Mouse (Mus musculus) olfactory bulb, adult 2 months (tissue): ENCODE results near the gene Gm28308.

Experiments used
- CTCF ChIP-seq: fragments of 200-500 bp; IDR thresholded peaks from 2 replicates; pipeline ENCODE4 v1.5.1; 2012; ENCODE audit warnings: low read depth, mild to moderate bottlenecking, low read length, moderate library complexity; ENCODE audit not compliant: insufficient read depth
- POLR2A ChIP-seq: fragments of 200-500 bp; IDR thresholded peaks from 2 replicates; pipeline ENCODE4 v1.6.1; 2012; ENCODE audit warnings: mild to moderate bottlenecking, low read depth, low read length, moderate library complexity; ENCODE audit not compliant: insufficient read depth

GRCm38 (mm10) chr6:52262463-52263320 is 49.6 kb upstream of the Gm28308 start:
- TF ChIP-seq CTCF, result no peak
- TF ChIP-seq POLR2A, result no peak
